Mouse (Mus musculus): ENCODE data around the gene Dchs2.

DNA sequence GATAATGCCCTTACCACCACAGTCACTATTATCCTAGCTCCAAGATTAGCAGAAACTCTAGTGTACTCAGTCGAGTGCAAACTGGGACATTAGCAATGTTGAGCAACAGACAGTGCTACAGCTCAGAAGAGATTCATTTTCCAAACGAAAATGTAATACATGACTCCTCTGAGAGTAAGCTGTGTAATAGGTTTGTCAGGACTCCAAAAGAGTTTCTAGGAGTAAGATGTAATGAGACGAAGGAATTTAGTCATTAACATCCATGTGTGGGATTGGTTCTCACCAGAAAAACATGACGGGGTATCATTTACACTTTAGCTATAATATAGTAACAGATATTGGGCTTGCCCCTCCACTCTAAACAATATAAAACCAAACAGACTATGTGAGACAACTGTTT is 90.3 kb downstream of the Dchs2 start:
- TF ChIP-seq CTCF (IDR thresholded peaks at IDR 0.05; ENCODE audit: extremely low read depth, insufficient read depth, insufficient read length, insufficient replicate concordance) (no peak), POLR2A (IDR thresholded peaks at IDR 0.05; ENCODE audit: low read depth, low read length) (no peak)

Data from spleen, adult 2 months (tissue).